Comparison of ENCODE assay signal across 8 mouse cellular contexts in the genomic region with DNA sequence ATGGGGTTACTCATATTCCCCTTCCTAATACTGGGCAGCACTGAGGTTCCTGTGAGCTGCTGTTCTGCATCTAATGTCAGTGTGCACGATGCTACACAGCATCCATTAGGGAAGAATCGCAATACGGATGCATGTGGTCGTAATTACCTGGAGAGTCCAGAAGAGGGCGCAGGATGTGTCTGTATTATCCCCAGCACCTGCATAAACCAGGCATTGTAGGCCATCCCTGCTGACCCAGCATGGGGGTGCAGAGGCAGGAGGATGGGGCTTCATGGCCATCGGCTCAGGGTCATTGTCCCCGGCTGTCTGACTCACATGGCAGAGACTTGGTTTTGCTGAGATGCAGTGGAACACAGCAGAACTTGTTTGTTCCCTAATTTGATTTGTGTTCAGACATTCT. TPM values are rescaled to one million over a fixed set of nuclear protein-coding genes. Genes with fewer than 3 reads are reported as not detected.
DNase-seq lines count a peak whose midpoint lies in the region; ATAC-seq and TF ChIP-seq lines count a peak whose summit lies in the region.

No protein-coding gene starts in this region.

- WGBS in intestine, postnatal 0 days = 16% methylated on average over 7 of the region's 7 CpGs
- WGBS in intestine, embryonic 15.5 days = 21% methylated on average over 7 of the region's 7 CpGs
- 13% methylated on average over 7 of the region's 7 CpGs for WGBS in forebrain, embryonic 13.5 days
- 7% methylated on average over 7 of the region's 7 CpGs for WGBS in midbrain, embryonic 16.5 days
- 20% methylated on average over 7 of the region's 7 CpGs for WGBS in stomach, embryonic 16.5 days

- peak; percentile 96 for TF ChIP-seq CTCF in intestine, postnatal 0 days (IDR thresholded peaks at IDR 0.05; ENCODE audit: low read depth)

- intact Hi-C loops in left cerebral cortex, postnatal 4 days (cut with DNase I) = loop anchor here (5.0 kb wide), 1 partner anchor 68 kb away; no protein-coding TSS in a partner anchor

- peaks cover 27% of the 10 kb centered on the region; the same call in 1 of the 2 replicates for H3K36me3 ChIP-seq in intestine, postnatal 0 days (ENCODE audit: control insufficient read depth, insufficient read depth)
- peaks cover 8% of the 10 kb centered on the region; the same call in 1 of the 2 replicates for H3K36me3 ChIP-seq in intestine, embryonic 15.5 days
- H3K36me3 ChIP-seq in forebrain, embryonic 13.5 days (ENCODE audit: poor library complexity, severe bottlenecking) = peaks cover 38% of the 10 kb centered on the region
- H3K36me3 ChIP-seq in midbrain, embryonic 16.5 days (ENCODE audit: control insufficient read depth, insufficient read depth, low read length) = 0 out of 2 replicates have a peak, but pooled peaks cover 3% of the 10 kb centered on the region
- H3K36me3 ChIP-seq in stomach, embryonic 16.5 days (ENCODE audit: control insufficient read depth, insufficient read depth, low read length) = peaks cover 16% of the 10 kb centered on the region

- no peaks in the 10 kb centered on the region; the same call in 1 of the 2 replicates for H3K4me1 ChIP-seq in intestine, postnatal 0 days (replicated peaks; ENCODE audit: control insufficient read depth, insufficient read depth, low read length)
- H3K4me1 ChIP-seq in intestine, embryonic 15.5 days (replicated peaks) = peaks cover 19% of the 10 kb centered on the region
- peaks cover 34% of the 10 kb centered on the region for H3K4me1 ChIP-seq in forebrain, embryonic 13.5 days
- H3K4me1 ChIP-seq in midbrain, embryonic 16.5 days (ENCODE audit: control insufficient read depth, insufficient read depth, low read length) = peaks cover 18% of the 10 kb centered on the region
- H3K4me1 ChIP-seq in stomach, embryonic 16.5 days (ENCODE audit: control insufficient read depth, insufficient read depth, low read length) = peaks cover 21% of the 10 kb centered on the region

- no peak overlapping the region for H3K9ac ChIP-seq in intestine, postnatal 0 days (ENCODE audit: low read depth, low read length)
- H3K9ac ChIP-seq in intestine, embryonic 15.5 days = no peak overlapping the region
- H3K9ac ChIP-seq in forebrain, embryonic 13.5 days = no peak overlapping the region
- 0 out of 2 replicates have a peak overlapping the region, but pooled peaks have one; percentile 27 for H3K9ac ChIP-seq in midbrain, embryonic 16.5 days (ENCODE audit: low read depth, low read length)
- no peak overlapping the region for H3K9ac ChIP-seq in stomach, embryonic 16.5 days (ENCODE audit: low read length)

- no peaks in the 10 kb centered on the region for H3K9me3 ChIP-seq in intestine, postnatal 0 days (ENCODE audit: control insufficient read depth)
- no peaks in the 10 kb centered on the region for H3K9me3 ChIP-seq in intestine, embryonic 15.5 days
- no peaks in the 10 kb centered on the region for H3K9me3 ChIP-seq in forebrain, embryonic 13.5 days (replicated peaks)
- H3K9me3 ChIP-seq in midbrain, embryonic 16.5 days (replicated peaks; ENCODE audit: control insufficient read depth, low read length, poor library complexity, severe bottlenecking) = no peaks in the 10 kb centered on the region
- H3K9me3 ChIP-seq in stomach, embryonic 16.5 days (replicated peaks; ENCODE audit: control insufficient read depth, low read length) = no peaks in the 10 kb centered on the region

- DNase-seq in c-Kit-negative CD71-positive TER-119-positive erythroid progenitor cells, embryonic 14.5 days (ENCODE audit: low read depth, low spot score) = peak; percentile 59
- peak; percentile 68 for DNase-seq in hindlimb bud, embryonic 11.5 days (ENCODE audit: extremely low spot score, low read depth, low spot score)
- peak; percentile 77 for DNase-seq in left cerebral cortex, postnatal 4 days

- H3K4me2 ChIP-seq in intestine, postnatal 0 days (replicated peaks; ENCODE audit: low read depth) = no peak overlapping the region
- no peak overlapping the region for H3K4me2 ChIP-seq in intestine, embryonic 15.5 days (replicated peaks)
- no peak overlapping the region for H3K4me2 ChIP-seq in forebrain, embryonic 13.5 days
- H3K4me2 ChIP-seq in midbrain, embryonic 16.5 days (ENCODE audit: low read length) = no peak overlapping the region
- no peak overlapping the region for H3K4me2 ChIP-seq in stomach, embryonic 16.5 days (ENCODE audit: low read depth, low read length)

- no peak overlapping the region for H3K27ac ChIP-seq in intestine, postnatal 0 days (ENCODE audit: low read depth, low read length)
- no peak overlapping the region for H3K27ac ChIP-seq in intestine, embryonic 15.5 days
- peak overlapping the region; percentile 19 for H3K27ac ChIP-seq in forebrain, embryonic 13.5 days
- H3K27ac ChIP-seq in midbrain, embryonic 16.5 days (ENCODE audit: low read length) = no peak overlapping the region
- peak overlapping the region; percentile 31; the same call in 1 of the 2 replicates for H3K27ac ChIP-seq in stomach, embryonic 16.5 days (ENCODE audit: low read length)

- H3K4me3 ChIP-seq in intestine, postnatal 0 days (ENCODE audit: low read depth, low read length) = no peak overlapping the region
- H3K4me3 ChIP-seq in intestine, embryonic 15.5 days (replicated peaks) = no peak overlapping the region
- H3K4me3 ChIP-seq in forebrain, embryonic 13.5 days = no peak overlapping the region
- no peak overlapping the region for H3K4me3 ChIP-seq in midbrain, embryonic 16.5 days (ENCODE audit: low read depth, low read length)
- no peak overlapping the region for H3K4me3 ChIP-seq in stomach, embryonic 16.5 days (replicated peaks; ENCODE audit: low read length)

- H3K27me3 ChIP-seq in intestine, postnatal 0 days (replicated peaks; ENCODE audit: control insufficient read depth, insufficient read depth, low read length) = no peaks in the 10 kb centered on the region
- no peaks in the 10 kb centered on the region for H3K27me3 ChIP-seq in intestine, embryonic 15.5 days (replicated peaks)
- H3K27me3 ChIP-seq in forebrain, embryonic 13.5 days = no peaks in the 10 kb centered on the region
- H3K27me3 ChIP-seq in midbrain, embryonic 16.5 days (ENCODE audit: control insufficient read depth, insufficient read depth, low read depth, low read length) = no peaks in the 10 kb centered on the region
- no peaks in the 10 kb centered on the region for H3K27me3 ChIP-seq in stomach, embryonic 16.5 days (ENCODE audit: control insufficient read depth, insufficient read depth, low read length)

- no peak for ATAC-seq in intestine, postnatal 0 days
- ATAC-seq in intestine, embryonic 15.5 days = no peak
- peak; percentile 3; the same call in 1 of the 2 replicates for ATAC-seq in forebrain, embryonic 13.5 days
- no peak for ATAC-seq in midbrain, embryonic 16.5 days
- no peak for ATAC-seq in stomach, embryonic 16.5 days (ENCODE audit: insufficient read depth, low FRiP score)

RNA-seq across cellular contexts. Expression of a gene that starts 3.6 kb away (rescaled TPM):
- 588 and 627 TPM in 2 replicates for polyA plus RNA-seq in intestine, postnatal 0 days (2015; fragmentation: Nextera tagmentation; extraction: Ambion mirVana)
- 539 and 577 TPM in 2 replicates for polyA plus RNA-seq in intestine, embryonic 15.5 days (2015; fragmentation: Nextera tagmentation; extraction: Ambion mirVana)
- polyA plus RNA-seq in forebrain, embryonic 13.5 days (2015; fragmentation: Nextera tagmentation; extraction: Ambion mirVana) = 478 and 480 TPM in 2 replicates
- 100 to 1,000 TPM; 174 to 177 TPM for total RNA-seq in left cerebral cortex, postnatal 4 days (2021)
- polyA plus RNA-seq in midbrain, embryonic 16.5 days (2015; fragmentation: Nextera tagmentation; extraction: Ambion mirVana) = 446 and 455 TPM in 2 replicates
- polyA plus RNA-seq in stomach, embryonic 16.5 days (2015; fragmentation: Nextera tagmentation; extraction: Ambion mirVana) = 399 and 401 TPM in 2 replicates

RNA-seq across cellular contexts. Expression of a gene that starts 22.1 kb away (rescaled TPM):
- 10.9 and 11.7 TPM in 2 replicates for polyA plus RNA-seq in intestine, postnatal 0 days (2015; fragmentation: Nextera tagmentation; extraction: Ambion mirVana)
- 29.8 and 35.7 TPM in 2 replicates for polyA plus RNA-seq in intestine, embryonic 15.5 days (2015; fragmentation: Nextera tagmentation; extraction: Ambion mirVana)
- 76.9 and 85.9 TPM in 2 replicates for polyA plus RNA-seq in forebrain, embryonic 13.5 days (2015; fragmentation: Nextera tagmentation; extraction: Ambion mirVana)
- total RNA-seq in left cerebral cortex, postnatal 4 days (2021) = 100 to 1,000 TPM; 237 to 241 TPM
- 174 and 190 TPM in 2 replicates for polyA plus RNA-seq in midbrain, embryonic 16.5 days (2015; fragmentation: Nextera tagmentation; extraction: Ambion mirVana)
- polyA plus RNA-seq in stomach, embryonic 16.5 days (2015; fragmentation: Nextera tagmentation; extraction: Ambion mirVana) = 37.9 and 41.7 TPM in 2 replicates

RNA-seq across cellular contexts. Expression of a gene that starts 45.6 kb away (rescaled TPM):
- polyA plus RNA-seq in intestine, postnatal 0 days (2015; fragmentation: Nextera tagmentation; extraction: Ambion mirVana) = 117 and 138 TPM in 2 replicates
- polyA plus RNA-seq in intestine, embryonic 15.5 days (2015; fragmentation: Nextera tagmentation; extraction: Ambion mirVana) = 329 and 347 TPM in 2 replicates
- polyA plus RNA-seq in forebrain, embryonic 13.5 days (2015; fragmentation: Nextera tagmentation; extraction: Ambion mirVana) = 253 and 270 TPM in 2 replicates
- 10 to 100 TPM; 37.0 to 39.0 TPM for total RNA-seq in left cerebral cortex, postnatal 4 days (2021)
- 121 and 141 TPM in 2 replicates for polyA plus RNA-seq in midbrain, embryonic 16.5 days (2015; fragmentation: Nextera tagmentation; extraction: Ambion mirVana)
- polyA plus RNA-seq in stomach, embryonic 16.5 days (2015; fragmentation: Nextera tagmentation; extraction: Ambion mirVana) = 423 and 500 TPM in 2 replicates

RNA-seq across cellular contexts. Expression of a gene that starts 58.5 kb away (rescaled TPM):
- polyA plus RNA-seq in intestine, postnatal 0 days (2015; fragmentation: Nextera tagmentation; extraction: Ambion mirVana) = 1.1 and 1.2 TPM in 2 replicates
- 3.1 and 3.8 TPM in 2 replicates for polyA plus RNA-seq in intestine, embryonic 15.5 days (2015; fragmentation: Nextera tagmentation; extraction: Ambion mirVana)
- 0.06 and 0.12 TPM in 2 replicates for polyA plus RNA-seq in forebrain, embryonic 13.5 days (2015; fragmentation: Nextera tagmentation; extraction: Ambion mirVana)
- total RNA-seq in left cerebral cortex, postnatal 4 days (2021) = 1 to 10 TPM; 1.2 TPM
- polyA plus RNA-seq in midbrain, embryonic 16.5 days (2015; fragmentation: Nextera tagmentation; extraction: Ambion mirVana) = 2.4 and 2.8 TPM in 2 replicates
- polyA plus RNA-seq in stomach, embryonic 16.5 days (2015; fragmentation: Nextera tagmentation; extraction: Ambion mirVana) = 3.2 and 4.0 TPM in 2 replicates

Comparison
In these comparisons a context has a peak if more than half of its experiments do, and no peak if none do; other contexts are left out.
1. H3K27ac ChIP-seq: peak in forebrain, embryonic 13.5 days (single experiment) and stomach, embryonic 16.5 days (single experiment); none in intestine, postnatal 0 days (single experiment), intestine, embryonic 15.5 days (single experiment) and midbrain, embryonic 16.5 days (single experiment).
2. Peak in every context shown above with its lines, with median percentiles within 50 percentile points of each other: DNase-seq.